Mouse (Mus musculus) heart, postnatal 0 days (tissue): ENCODE measurements at regions not wholly inside any gene's neighbourhood (a gene's known extent, or its start where the extent isn't known, plus 50 kb on each side); places are given as distances from the start of the nearest gene placed in this dataset.

ENCODE experiments used
- ATAC-seq: fragments of 200-750 bp; cut with Nextera tagmentation; 2 replicates; pipeline ENCODE4 v1.8.0; 2017; ENCODE audit warnings: low read depth, moderate number of reproducible peaks, moderate library complexity; ENCODE audit not compliant: insufficient read depth
- DNase-seq: peaks from one replicate; pipeline ENCODE4 v3.0.0-alpha.2; 2016; ENCODE audit warnings: low spot score
- H3K27ac ChIP-seq: fragments of 300-500 bp; sonication (generic); 2 replicates; pipeline ENCODE4 v1.5.1; 2014; ENCODE audit warnings: low read depth, mild to moderate bottlenecking
- H3K27me3 ChIP-seq: fragments of 300-500 bp; sonication (generic); 2 replicates; pipeline ENCODE4 v1.6.1; 2014; ENCODE audit warnings: low read length, mixed read lengths; ENCODE audit not compliant: control insufficient read depth, insufficient read depth
- H3K36me3 ChIP-seq: fragments of 300-500 bp; sonication (generic); replicated peaks from 2 replicates; pipeline ENCODE4 v1.6.1; 2014; ENCODE audit warnings: low read length, mixed read lengths; ENCODE audit not compliant: control insufficient read depth, insufficient read depth
- H3K4me1 ChIP-seq: fragments of 300-500 bp; sonication (generic); 2 replicates; pipeline ENCODE4 v1.6.1; 2014; ENCODE audit warnings: antibody characterized with exemption; ENCODE audit not compliant: control insufficient read depth, insufficient read depth
- H3K4me2 ChIP-seq: fragments of 300-500 bp; sonication (generic); 2 replicates; pipeline ENCODE4 v1.6.1; 2014; ENCODE audit warnings: low read depth, mild to moderate bottlenecking, low read length, moderate library complexity
- H3K4me3 ChIP-seq: fragments of 300-500 bp; sonication (generic); 2 replicates; pipeline ENCODE4 v1.5.1; 2014; ENCODE audit warnings: low read depth, low read length
- H3K9ac ChIP-seq: fragments of 300-500 bp; sonication (generic); replicated peaks from 2 replicates; pipeline ENCODE4 v1.6.1; 2014; ENCODE audit warnings: low read depth, low read length, mixed read lengths
- H3K9me3 ChIP-seq: fragments of 300-500 bp; sonication (generic); replicated peaks from 2 replicates; pipeline ENCODE4 v1.6.1; 2016; ENCODE audit warnings: low read length; ENCODE audit not compliant: control insufficient read depth
- CTCF ChIP-seq: IDR thresholded peaks from 2 replicates; pipeline ENCODE4 v1.5.1; 2016; ENCODE audit warnings: antibody characterized with exemption, control low read depth, low read depth
- EP300 ChIP-seq: IDR thresholded peaks from 2 replicates; pipeline ENCODE4 v1.6.1; 2016; ENCODE audit warnings: antibody characterized with exemption, low read depth
- WGBS: fragments of 180-500 bp; shearing (Covaris S2); extraction: QIAGEN DNeasy Blood & Tissue Kit; methylation state at CpG from one replicate; pipeline ENCODE4 v1.1.7; 2014; 5-methylcytosine and 5-hydroxymethylcytosine counted together

- DNase-seq = no peak
- Histone ChIP-seq H3K36me3 (no peaks in the 10 kb centered on the region), H3K9me3 (no peaks in the 10 kb centered on the region), H3K27ac (no peak overlapping the region), H3K4me3 (no peak overlapping the region), H3K4me1 (no peaks in the 10 kb centered on the region), H3K4me2 (no peak overlapping the region), H3K9ac (no peak overlapping the region), H3K27me3 (no peaks in the 10 kb centered on the region)
- 78% methylated on average over 2 of the region's 2 CpGs for WGBS
- no peak for ATAC-seq
- TF ChIP-seq CTCF = no peak
- no peak for TF ChIP-seq EP300
These were observed 325.5 kb upstream of the Fam241a start for GRCm38 (mm10) chr3:128221625-128222024.

- Histone ChIP-seq H3K9me3 (no peaks in the 10 kb centered on the region), H3K9ac (no peak overlapping the region), H3K4me2 (no peak overlapping the region), H3K4me1 (no peaks in the 10 kb centered on the region), H3K4me3 (no peak overlapping the region), H3K27ac (no peak overlapping the region), H3K36me3 (no peaks in the 10 kb centered on the region), H3K27me3 (no peaks in the 10 kb centered on the region)
- DNase-seq (no peak), ATAC-seq (no peak)
- 79% methylated on average over 8 of the region's 8 CpGs for WGBS
- TF ChIP-seq CTCF = no peak
- TF ChIP-seq EP300 = no peak
These were observed 324.8 kb upstream of the Fam241a start for GRCm38 (mm10) chr3:128220776-128221550.

GRCm38 (mm10) chr3:128217765-128218415, 321.8 kb upstream of the Fam241a start:
- DNase-seq (no peak), ATAC-seq (no peak)
- Histone ChIP-seq H3K4me3 (no peak overlapping the region), H3K27ac (no peak overlapping the region), H3K9me3 (no peaks in the 10 kb centered on the region), H3K4me2 (no peak overlapping the region), H3K9ac (no peak overlapping the region), H3K4me1 (no peaks in the 10 kb centered on the region), H3K27me3 (no peaks in the 10 kb centered on the region), H3K36me3 (no peaks in the 10 kb centered on the region)
- WGBS = 52% methylated on average over 5 of the region's 5 CpGs
- no peak for TF ChIP-seq CTCF
- no peak for TF ChIP-seq EP300

- Histone ChIP-seq H3K4me2 (no peak overlapping the region), H3K9ac (no peak overlapping the region), H3K27ac (no peak overlapping the region), H3K4me3 (no peak overlapping the region), H3K4me1 (no peaks in the 10 kb centered on the region), H3K27me3 (no peaks in the 10 kb centered on the region), H3K9me3 (no peaks in the 10 kb centered on the region), H3K36me3 (no peaks in the 10 kb centered on the region)
- DNase-seq (peak; percentile 19), ATAC-seq (no peak)
- no peak for TF ChIP-seq EP300
- TF ChIP-seq CTCF = no peak
- 20% methylated on average over 3 of the region's 3 CpGs for WGBS
These were observed 316.1 kb upstream of the Fam241a start for GRCm38 (mm10) chr3:128212256-128212655.

GRCm38 (mm10) chr3:128210591-128210990, 314.5 kb upstream of the Fam241a start:
- WGBS = 50% methylated on average over 1 of the region's 1 CpGs
- H3K36me3 ChIP-seq = no peaks in the 10 kb centered on the region
- no peaks in the 10 kb centered on the region for H3K4me1 ChIP-seq
- no peaks in the 10 kb centered on the region for H3K27me3 ChIP-seq
- DNase-seq (no peak), ATAC-seq (no peak)
- H3K4me3 ChIP-seq = no peak overlapping the region
- H3K27ac ChIP-seq = no peak overlapping the region
- no peaks in the 10 kb centered on the region for H3K9me3 ChIP-seq
- no peak overlapping the region for H3K4me2 ChIP-seq
- TF ChIP-seq EP300 = no peak
- no peak for TF ChIP-seq CTCF
- H3K9ac ChIP-seq = no peak overlapping the region
